Comparison of ENCODE assay signal across 13 mouse cellular contexts in the genomic region with DNA sequence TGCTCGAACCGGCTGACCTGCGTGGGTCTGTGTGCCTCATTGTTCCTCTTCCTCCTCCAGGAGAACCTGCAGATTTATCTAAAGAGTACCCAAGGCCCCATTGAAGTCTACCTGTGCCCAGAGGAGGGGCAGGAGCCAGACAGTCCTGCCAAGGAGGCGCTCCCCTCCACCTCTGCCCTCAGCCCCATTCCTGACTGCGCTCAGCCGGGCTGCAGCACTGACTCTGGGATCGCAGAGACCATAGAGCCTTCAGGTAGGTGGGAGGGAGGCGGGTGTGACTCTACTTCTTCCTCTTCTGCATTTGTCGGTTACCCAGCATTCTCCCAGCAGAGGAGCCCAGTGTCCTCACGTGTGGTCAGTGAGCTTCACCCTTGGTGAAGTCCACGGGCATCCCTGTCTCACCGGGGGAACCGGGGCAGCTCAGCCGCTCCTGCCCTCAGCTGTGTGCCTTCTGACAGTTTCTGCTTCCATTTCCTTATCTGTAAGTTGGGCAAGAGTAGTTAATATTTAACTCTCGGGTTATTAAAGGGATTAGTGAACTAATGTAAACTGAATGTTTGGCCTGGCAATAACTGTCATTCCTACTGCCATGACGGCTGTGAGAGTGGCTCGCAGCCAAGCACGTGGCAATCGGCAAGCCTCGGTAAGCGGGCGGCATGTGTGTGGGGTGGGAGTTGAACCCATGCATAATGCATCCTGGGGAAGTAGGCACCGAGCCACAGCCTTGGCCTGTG. TPM values are rescaled to one million over a fixed set of nuclear protein-coding genes. Genes with fewer than 3 reads are reported as not detected.
DNase-seq lines count a peak whose midpoint lies in the region; ATAC-seq and TF ChIP-seq lines count a peak whose summit lies in the region.
"Had no signal": no experiment of that assay in that cellular context is flagged by ENCODE, and none has a peak within 500 bp of the region (broad histone marks: within the 10 kb centered on the region; RNA-seq: fewer than 3 reads in every experiment).

No protein-coding gene starts in this region.

- 52% methylated on average over 23 of the region's 23 CpGs for WGBS in lung, postnatal 0 days
- WGBS in stomach, postnatal 0 days, result 47% methylated on average over 23 of the region's 23 CpGs

- no peaks in the 10 kb centered on the region for H3K4me1 ChIP-seq in testis, adult 2 months (ENCODE audit: control insufficient read depth, insufficient read depth, low read length)
- peaks cover 9% of the 10 kb centered on the region; the same call in 1 of the 2 replicates for H3K4me1 ChIP-seq in lung, postnatal 0 days (ENCODE audit: insufficient read depth, low read depth, low read length)
- no peaks in the 10 kb centered on the region for H3K4me1 ChIP-seq in stomach, postnatal 0 days (replicated peaks; ENCODE audit: control insufficient read depth, insufficient read depth)
- H3K4me1 ChIP-seq: limb, embryonic 12.5 days had no signal

- no peak for TF ChIP-seq POLR2A in testis, adult 2 months (IDR thresholded peaks at IDR 0.05; ENCODE audit: control insufficient read depth, low read depth, low read length)

- peak; percentile 84 for TF ChIP-seq EP300 in lung, postnatal 0 days (IDR thresholded peaks at IDR 0.05)
- TF ChIP-seq EP300 in stomach, postnatal 0 days (optimal IDR thresholded peaks at IDR 0.05), result no peak

- no peak overlapping the region; the same call in 1 of the 2 replicates for H3K9ac ChIP-seq in lung, postnatal 0 days (replicated peaks; ENCODE audit: low read depth)
- no peak overlapping the region for H3K9ac ChIP-seq in stomach, postnatal 0 days (ENCODE audit: low read length)
- H3K9ac ChIP-seq: limb, embryonic 12.5 days had no signal

- peak overlapping the region; percentile 38 for H3K4me2 ChIP-seq in lung, postnatal 0 days (replicated peaks; ENCODE audit: low read depth, low read length)
- 0 out of 2 replicates have a peak overlapping the region, but pooled peaks have one; percentile 20 for H3K4me2 ChIP-seq in stomach, postnatal 0 days (replicated peaks; ENCODE audit: low read depth)
- H3K4me2 ChIP-seq: limb, embryonic 12.5 days had no signal

- DNase-seq in testis, postnatal 14 days (ENCODE audit: low spot score), result no peak
- peak; percentile 59 to 72 for DNase-seq in kidney, postnatal 36 days
- DNase-seq in lung, postnatal 0 days (ENCODE audit: low spot score), result peak; percentile 93
- peak; percentile 82 for DNase-seq in stomach, postnatal 0 days (ENCODE audit: low spot score)
- no peak for DNase-seq in adrenal gland, adult (ENCODE audit: inconsistent age in 2 of 2, low spot score in 1 of 2)
- DNase-seq in layer of hippocampus, adult 11-12 months (ENCODE audit: low spot score), result no peak
- DNase-seq in thymus, postnatal 4 days, result no peak
- DNase-seq: adrenal gland, postnatal 36 days; gastrocnemius, postnatal 10 days; heart, postnatal 10 days had no signal

- H3K9me3 ChIP-seq in lung, postnatal 0 days (ENCODE audit: low read length), result no peaks in the 10 kb centered on the region
- H3K9me3 ChIP-seq in stomach, postnatal 0 days (ENCODE audit: control insufficient read depth, low read length), result no peaks in the 10 kb centered on the region
- H3K9me3 ChIP-seq: limb, embryonic 12.5 days had no signal

- TF ChIP-seq CTCF in testis, adult 2 months (IDR thresholded peaks at IDR 0.05; ENCODE audit: control insufficient read depth, insufficient read depth, insufficient replicate concordance, low read depth, low read length), result no peak
- TF ChIP-seq CTCF in lung, postnatal 0 days (IDR thresholded peaks at IDR 0.05), result no peak
- no peak for TF ChIP-seq CTCF in stomach, postnatal 0 days (IDR thresholded peaks at IDR 0.05; ENCODE audit: low read depth)

- H3K27me3 ChIP-seq in testis, adult 2 months (ENCODE audit: control insufficient read depth, insufficient read depth, low read length), result no peaks in the 10 kb centered on the region
- H3K27me3 ChIP-seq in lung, postnatal 0 days (replicated peaks; ENCODE audit: insufficient read depth, low read length), result no peaks in the 10 kb centered on the region
- H3K27me3 ChIP-seq in stomach, postnatal 0 days (ENCODE audit: control insufficient read depth, insufficient read depth, low read length), result no peaks in the 10 kb centered on the region
- H3K27me3 ChIP-seq: limb, embryonic 12.5 days had no signal

- no peak overlapping the region for H3K27ac ChIP-seq in testis, adult 2 months (ENCODE audit: control insufficient read depth, insufficient read depth, low read depth, low read length)
- H3K27ac ChIP-seq in lung, postnatal 0 days (ENCODE audit: low read length), result peak overlapping the region; percentile 90
- H3K27ac ChIP-seq in stomach, postnatal 0 days (replicated peaks), result no peak overlapping the region; the same call in 1 of the 2 replicates
- H3K27ac ChIP-seq: limb, embryonic 12.5 days had no signal

- H3K36me3 ChIP-seq in testis, adult 2 months (ENCODE audit: control insufficient read depth, insufficient read depth, low read length), result no peaks in the 10 kb centered on the region
- H3K36me3 ChIP-seq in lung, postnatal 0 days (ENCODE audit: insufficient read depth, low read length), result no peaks in the 10 kb centered on the region
- no peaks in the 10 kb centered on the region for H3K36me3 ChIP-seq in stomach, postnatal 0 days (ENCODE audit: control insufficient read depth, insufficient read depth, low read length)

- peak overlapping the region; percentile 8; the same call in 1 of the 2 replicates for H3K4me3 ChIP-seq in testis, adult 2 months (ENCODE audit: control insufficient read depth, low read depth, low read length)
- no peak overlapping the region for H3K4me3 ChIP-seq in lung, postnatal 0 days (ENCODE audit: low read depth, low read length)
- no peak overlapping the region for H3K4me3 ChIP-seq in stomach, postnatal 0 days (ENCODE audit: low read depth, low read length)
- H3K4me3 ChIP-seq: limb, embryonic 12.5 days; myocyte had no signal

- peak; percentile 68 for ATAC-seq in lung, postnatal 0 days
- ATAC-seq in stomach, postnatal 0 days (ENCODE audit: low FRiP score, low TSS enrichment), result peak; percentile 63

RNA-seq across cellular contexts. Expression of a gene that starts 14.7 kb away (rescaled TPM):
- 0.58 and 1.0 TPM in 2 replicates for polyA plus RNA-seq in testis, adult 2 months (2012; rRNA removed)
- 17.8 and 19.1 TPM in 2 replicates for polyA plus RNA-seq in lung, postnatal 0 days (2015; fragmentation: Nextera tagmentation; extraction: Ambion mirVana)
- polyA plus RNA-seq in stomach, postnatal 0 days (2015; fragmentation: Nextera tagmentation; extraction: Ambion mirVana), result 0.91 and 1.5 TPM in 2 replicates

RNA-seq across cellular contexts. Expression of a gene that starts 19.3 kb away (rescaled TPM):
- polyA plus RNA-seq in testis, adult 2 months (2012; rRNA removed), result 4.1 and 6.7 TPM in 2 replicates
- polyA plus RNA-seq in lung, postnatal 0 days (2015; fragmentation: Nextera tagmentation; extraction: Ambion mirVana), result 5.4 and 5.5 TPM in 2 replicates
- 1.6 and 1.9 TPM in 2 replicates for polyA plus RNA-seq in stomach, postnatal 0 days (2015; fragmentation: Nextera tagmentation; extraction: Ambion mirVana)

RNA-seq across cellular contexts. Expression of a gene that starts 43.6 kb away (rescaled TPM):
- polyA plus RNA-seq in testis, adult 2 months (2012; rRNA removed), result 8.0 and 16.8 TPM in 2 replicates
- 430 and 477 TPM in 2 replicates for polyA plus RNA-seq in lung, postnatal 0 days (2015; fragmentation: Nextera tagmentation; extraction: Ambion mirVana)
- polyA plus RNA-seq in stomach, postnatal 0 days (2015; fragmentation: Nextera tagmentation; extraction: Ambion mirVana), result 201 and 224 TPM in 2 replicates

Comparison
In these comparisons a context has a peak if more than half of its experiments do, and no peak if none do; other contexts are left out.
1. DNase-seq: peak in kidney, postnatal 36 days (2 of 2), lung, postnatal 0 days (single experiment) and stomach, postnatal 0 days (single experiment); none in testis, postnatal 14 days (single experiment), adrenal gland, adult (0 of 2), layer of hippocampus, adult 11-12 months (single experiment) and thymus, postnatal 4 days (single experiment).
2. RNA of a gene that starts 43.6 kb away (polyA plus RNA-seq): 430 to 477 TPM in lung, postnatal 0 days and 201 to 224 TPM in stomach, postnatal 0 days; 8.0 to 16.8 TPM in testis, adult 2 months; every median in the first group is over 10 times any median in the second.